Mouse (Mus musculus): ENCODE measurements at regions not wholly inside any gene's neighbourhood (a gene's known extent, or its start where the extent isn't known, plus 50 kb on each side); places are given as distances from the start of the nearest gene placed in this dataset.

- TF ChIP-seq POLR2A (IDR thresholded peaks at IDR 0.05; ENCODE audit: borderline replicate concordance, control insufficient read depth, low read depth, low read length) (no peak), CTCF (IDR thresholded peaks at IDR 0.05; ENCODE audit: control insufficient read depth, insufficient read depth, low read length) (no peak)
Measured at GRCm38 (mm10) chr10:96957019-96957418, 340.2 kb downstream of the Btg1 start.

Data from bone marrow, adult 2 months (tissue).